Mouse (Mus musculus) MEL (cell line): ENCODE results near the gene Stk25.

Source experiments
- BHLHE40 ChIP-seq: IDR thresholded peaks from 2 replicates; pipeline ENCODE4 v1.6.1; 2012; ENCODE audit warnings: low read depth, mild to moderate bottlenecking, inconsistent platforms, low read length, improper control_type of control experiment, borderline replicate concordance
- CTCF ChIP-seq, 3 experiments: IDR thresholded peaks in 2 of 3; conservative IDR thresholded peaks in 1 of 3; 2 replicates each; pipeline ENCODE4 v1.5.1; 2011 to 2012; ENCODE audit warnings: low read length in 3 of 3, low read depth in 2 of 3, mild to moderate bottlenecking in 2 of 3, improper control_type of control experiment in 1 of 3, inconsistent platforms in 1 of 3, mixed read lengths in 1 of 3, moderate library complexity in 1 of 3; ENCODE audit not compliant: control insufficient read depth in 1 of 3, insufficient read depth in 1 of 3, poor library complexity in 1 of 3, severe bottlenecking in 1 of 3
- GATA1 ChIP-seq: IDR thresholded peaks from 2 replicates; pipeline ENCODE4 v1.6.1; 2011; ENCODE audit warnings: low read depth, low read length, improper control_type of control experiment
- NELFE ChIP-seq: IDR thresholded peaks from 2 replicates; pipeline ENCODE4 v1.6.1; 2011; ENCODE audit warnings: low read depth, low read length, improper control_type of control experiment
- POLR2A ChIP-seq, 2 experiments: IDR thresholded peaks; 2 replicates each; pipeline ENCODE4 v1.6.1; 2011 to 2012; ENCODE audit warnings: low read length in 2 of 2, mild to moderate bottlenecking in 2 of 2, control low read depth in 1 of 2, improper control_type of control experiment in 1 of 2, low read depth in 1 of 2, moderate library complexity in 1 of 2; ENCODE audit not compliant: control insufficient read depth in 1 of 2, insufficient read depth in 1 of 2, poor library complexity in 1 of 2
- TAL1 ChIP-seq: IDR thresholded peaks from 2 replicates; pipeline ENCODE4 v1.6.1; 2012; ENCODE audit warnings: mild to moderate bottlenecking, inconsistent platforms, low read length, moderate library complexity, mixed read lengths

DNA sequence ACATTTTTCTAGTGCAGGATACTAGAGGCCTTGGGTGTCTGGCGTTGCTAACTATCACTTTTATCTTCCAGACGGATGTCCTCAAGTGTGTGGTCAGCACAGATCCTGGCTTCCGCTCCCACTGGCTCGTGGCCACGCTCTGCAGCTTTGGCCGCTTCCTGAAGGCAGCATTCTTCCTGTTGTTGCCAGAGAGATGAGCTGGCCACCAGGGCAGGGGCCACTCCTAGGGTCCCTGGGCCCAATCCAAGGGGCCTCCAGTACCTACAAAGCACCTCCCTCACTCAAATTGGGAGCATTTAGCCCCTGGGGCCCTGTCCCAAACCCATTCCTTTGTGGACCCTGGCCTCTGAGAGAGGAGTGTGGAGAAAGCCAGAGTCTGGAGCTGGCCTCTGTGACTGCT, 36.5 kb upstream of the Stk25 start:
- TF ChIP-seq CTCF (IDR thresholded peaks at IDR 0.05 in 2 of 3, conservative IDR thresholded peaks at IDR 0.05 in 1 of 3; ENCODE audit: control insufficient read depth in 1 of 3, insufficient read depth in 1 of 3, low read depth in 2 of 3, low read length in 3 of 3, poor library complexity in 1 of 3, severe bottlenecking in 1 of 3), result no peak
- TF ChIP-seq GATA1, result no peak
- TF ChIP-seq BHLHE40, result no peak
- TF ChIP-seq NELFE, result no peak
- TF ChIP-seq POLR2A (IDR thresholded peaks at IDR 0.05; ENCODE audit: control insufficient read depth in 1 of 2, insufficient read depth in 1 of 2, low read depth in 1 of 2, low read length in 2 of 2, poor library complexity in 1 of 2), result no peak
- no peak for TF ChIP-seq TAL1
